Mouse (Mus musculus) left cerebral cortex, adult 8-10 months (tissue): ENCODE results near the gene Map2k6. TPM values are rescaled to one million over a fixed set of nuclear protein-coding genes. Genes with fewer than 3 reads are reported as not detected.
"Not testable (repeated sequence)": the region's sequence is repeated elsewhere in the genome, so short reads cannot be mapped to it uniquely, and the experiment has no call there.

Source experiments
- DNase-seq, 2 experiments: peaks; one replicate each; pipeline ENCODE4 v3.0.0; 2022; ENCODE audit warnings: low spot score in 2 of 2
- total RNA-seq, 4 experiments: library from RNA; stranded (reverse); gene quantifications; 2 replicates each; pipeline ENCODE4 v1.2.4; 2022

The Map2k6 gene
- total RNA-seq: 10 to 100 TPM; 21.9 to 23.5 (median 22.6) TPM

- DNase-seq: peak; percentile 71 to 88
These were observed at the start of gene Map2k6 for GRCm38 (mm10) chr11:110398553-110399239. Gene Map2k6 (plus strand): TSS chr11:110399122.

DNA sequence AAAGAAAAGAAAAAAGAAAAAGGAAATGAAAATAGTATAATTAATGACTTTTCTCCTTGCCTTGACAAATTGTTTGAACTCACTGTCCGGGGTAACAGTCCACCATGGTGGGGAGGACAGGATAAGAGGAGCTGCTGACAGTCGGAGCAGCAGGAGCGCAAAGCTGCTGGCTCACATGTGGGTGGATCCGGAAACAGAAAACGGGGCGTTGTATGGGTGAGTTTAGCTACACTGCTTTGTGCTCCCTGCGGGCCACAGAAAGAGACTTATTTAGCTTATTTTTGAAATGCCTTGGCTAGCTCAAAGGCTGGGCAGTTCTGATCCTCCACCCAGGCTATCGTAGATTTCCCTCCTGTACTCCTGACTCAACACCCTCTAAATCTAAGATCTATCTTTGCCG is 44.7 kb upstream of the Map2k6 start:
- no peak for DNase-seq

- not testable (repeated sequence) for DNase-seq
These were observed 43.8 kb upstream of the Map2k6 start for GRCm38 (mm10) chr11:110355131-110355530.

DNA sequence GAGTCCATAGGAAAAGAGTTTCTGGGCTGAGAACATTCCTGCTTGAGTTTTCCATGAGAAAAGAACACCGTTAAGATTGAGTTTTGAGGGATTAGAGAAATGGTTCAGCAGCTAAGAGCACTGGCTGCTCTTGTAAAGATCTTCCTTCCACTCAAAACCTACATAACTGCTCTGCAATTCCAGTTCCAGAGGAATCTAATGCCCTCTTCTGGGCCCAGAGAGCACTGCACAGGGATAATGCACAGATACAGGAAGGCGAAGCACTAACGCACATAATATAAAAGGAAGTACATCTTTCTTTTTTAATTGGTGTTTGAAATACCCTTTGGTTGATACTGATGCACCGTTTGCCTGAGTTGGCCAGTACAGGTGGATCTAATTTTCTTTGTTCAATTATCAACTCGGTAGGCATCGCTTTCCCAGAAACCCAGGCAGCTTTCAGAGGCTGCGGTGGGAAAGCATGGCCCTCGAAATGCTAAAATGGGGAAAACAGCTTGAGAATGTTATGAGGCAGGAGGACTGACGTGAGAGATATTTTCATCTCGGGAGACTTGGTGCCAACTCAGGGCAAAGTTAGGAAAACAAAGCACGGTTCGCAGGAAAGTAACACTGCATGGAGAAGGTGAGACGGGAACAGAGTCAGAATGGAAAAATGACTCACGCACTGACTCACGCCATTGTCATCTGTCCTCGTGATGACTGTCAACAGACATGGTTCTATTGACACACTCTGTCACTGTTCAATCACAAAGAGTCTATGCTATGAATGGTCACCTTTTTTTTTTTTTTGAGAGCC is 41.0 kb upstream of the Map2k6 start:
- DNase-seq: peak in 1 of 2 experiments; percentile 28

- no peak for DNase-seq
These were observed 33.9 kb upstream of the Map2k6 start for GRCm38 (mm10) chr11:110365016-110365415.

DNA sequence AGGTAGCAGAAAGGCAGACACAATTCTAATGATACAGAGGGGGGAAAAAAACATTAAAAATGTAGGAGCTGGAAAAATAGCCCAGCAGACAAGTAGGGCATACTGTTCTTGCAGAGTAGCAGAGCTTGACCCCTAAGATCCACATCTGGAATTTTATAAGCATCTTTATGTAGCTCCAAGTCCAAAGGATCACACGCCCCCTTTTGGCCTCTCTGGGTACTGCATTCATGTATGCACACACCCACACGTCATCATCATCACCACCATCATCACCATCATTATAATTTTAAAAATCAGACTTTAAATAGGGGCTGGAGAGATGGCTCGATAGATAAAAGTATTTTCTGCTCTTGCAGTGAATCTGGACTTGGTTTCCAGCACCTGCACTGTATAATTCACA is 32.0 kb upstream of the Map2k6 start:
- DNase-seq: no peak

DNA sequence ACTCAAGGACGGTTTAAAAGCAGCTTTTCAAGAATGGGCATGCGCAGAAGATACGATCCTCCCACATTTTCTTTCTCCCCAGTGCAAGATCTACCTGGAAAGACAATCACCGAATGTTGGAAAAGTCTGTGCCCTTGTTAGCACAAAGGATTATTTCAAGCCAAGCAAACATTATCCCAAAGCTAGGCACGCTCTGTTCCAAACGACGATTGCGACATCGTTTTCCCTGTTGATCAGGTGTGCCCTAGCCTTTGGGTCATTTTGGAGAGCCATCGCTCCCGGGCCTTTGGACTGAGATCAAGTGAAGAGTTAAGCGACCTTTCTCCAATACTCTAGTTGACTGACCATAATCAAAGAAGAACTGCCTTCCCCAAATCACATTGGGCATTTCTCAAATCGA is 31.3 kb upstream of the Map2k6 start:
- DNase-seq: no peak

- DNase-seq: no peak
These were observed 29.5 kb upstream of the Map2k6 start for GRCm38 (mm10) chr11:110369312-110370019.

DNA sequence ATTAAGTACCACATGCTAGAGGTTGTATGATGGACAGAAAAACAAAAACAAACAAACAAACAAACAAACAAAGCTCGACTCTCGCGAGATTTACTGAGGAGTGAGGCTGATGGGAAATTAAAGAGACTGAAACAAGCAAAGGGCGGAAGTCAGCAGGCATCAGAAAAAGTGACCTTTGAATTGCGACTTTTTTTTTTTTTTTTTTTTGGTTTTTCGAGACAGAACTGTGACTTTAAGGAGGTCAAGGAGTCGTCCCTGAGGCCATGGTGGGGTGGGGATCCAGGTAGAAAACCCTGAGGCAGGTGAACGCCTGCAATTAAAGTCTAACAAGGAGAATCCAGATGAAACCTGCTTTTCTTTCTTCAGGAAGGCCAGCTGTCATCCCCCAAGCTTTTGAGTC is 27.1 kb upstream of the Map2k6 start:
- DNase-seq: no peak

GRCm38 (mm10) chr11:110372266-110372954 is 26.5 kb upstream of the Map2k6 start:
- DNase-seq: no peak

DNA sequence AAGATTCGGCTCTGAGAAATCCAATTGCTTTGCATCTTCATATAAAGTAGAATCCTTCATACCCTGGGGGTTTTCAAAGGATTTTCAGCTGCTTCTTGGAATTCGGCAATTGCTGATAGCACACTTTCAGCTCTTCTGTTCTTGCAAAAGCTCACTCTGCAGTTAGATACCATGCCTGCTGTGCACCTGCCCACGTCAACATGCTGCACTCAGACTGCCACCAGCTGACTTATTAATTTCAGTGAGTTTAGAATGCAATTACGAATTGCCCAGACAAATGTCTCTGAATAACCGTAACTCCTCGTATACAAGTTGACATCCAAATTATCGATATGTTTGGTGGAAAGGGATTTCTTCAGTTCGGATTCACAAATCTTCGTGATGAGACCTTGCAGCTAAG is 24.9 kb upstream of the Map2k6 start:
- DNase-seq: no peak

- peak; percentile 24 to 28 for DNase-seq
These were observed 19.1 kb upstream of the Map2k6 start for GRCm38 (mm10) chr11:110379661-110380309.

GRCm38 (mm10) chr11:110380310-110380668 is 18.6 kb upstream of the Map2k6 start:
- DNase-seq: no peak

DNA sequence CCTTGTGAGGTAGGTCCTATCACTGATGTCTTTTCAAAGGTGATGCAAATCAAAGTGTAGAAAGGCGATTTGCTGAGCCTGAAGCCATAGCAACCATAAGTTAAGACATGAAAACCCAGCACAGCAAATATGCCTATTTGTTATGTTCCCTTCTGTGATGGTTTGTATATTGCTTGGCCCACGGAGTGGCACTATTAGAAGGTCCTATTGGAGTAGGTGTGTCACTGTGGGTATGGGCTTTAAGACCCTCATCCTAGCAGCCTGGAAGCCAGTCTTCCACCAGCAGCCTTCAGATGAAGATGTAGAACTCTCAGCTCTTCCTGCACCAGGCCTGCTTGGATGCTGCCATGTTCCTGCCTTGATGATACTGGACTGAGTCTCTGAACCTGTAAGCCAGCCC is 13.4 kb upstream of the Map2k6 start:
- DNase-seq: no peak

GRCm38 (mm10) chr11:110392763-110393162 is 6.2 kb upstream of the Map2k6 start:
- no peak for DNase-seq

GRCm38 (mm10) chr11:110394788-110395452 is 4.0 kb upstream of the Map2k6 start:
- DNase-seq: no peak

DNA sequence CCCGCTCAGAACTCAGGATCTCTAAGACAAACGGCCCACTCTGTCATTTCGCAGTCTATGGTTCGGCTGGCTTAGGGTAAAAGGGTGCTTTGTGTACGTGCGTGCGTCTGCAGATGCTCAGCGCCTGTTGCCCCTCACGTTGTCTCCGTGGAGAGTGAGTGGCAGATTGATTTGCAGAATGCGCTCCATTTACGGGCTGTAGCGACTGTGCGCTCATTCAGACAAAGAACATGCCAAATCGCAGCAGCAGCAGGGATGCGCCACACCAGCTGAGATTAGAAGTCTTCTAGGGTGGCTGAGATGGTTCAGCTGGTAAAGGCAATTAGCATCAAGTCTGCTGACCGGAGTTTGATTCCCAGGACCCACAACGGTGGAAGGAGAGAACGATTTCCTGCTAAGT is 2.8 kb upstream of the Map2k6 start:
- DNase-seq: no peak

DNA sequence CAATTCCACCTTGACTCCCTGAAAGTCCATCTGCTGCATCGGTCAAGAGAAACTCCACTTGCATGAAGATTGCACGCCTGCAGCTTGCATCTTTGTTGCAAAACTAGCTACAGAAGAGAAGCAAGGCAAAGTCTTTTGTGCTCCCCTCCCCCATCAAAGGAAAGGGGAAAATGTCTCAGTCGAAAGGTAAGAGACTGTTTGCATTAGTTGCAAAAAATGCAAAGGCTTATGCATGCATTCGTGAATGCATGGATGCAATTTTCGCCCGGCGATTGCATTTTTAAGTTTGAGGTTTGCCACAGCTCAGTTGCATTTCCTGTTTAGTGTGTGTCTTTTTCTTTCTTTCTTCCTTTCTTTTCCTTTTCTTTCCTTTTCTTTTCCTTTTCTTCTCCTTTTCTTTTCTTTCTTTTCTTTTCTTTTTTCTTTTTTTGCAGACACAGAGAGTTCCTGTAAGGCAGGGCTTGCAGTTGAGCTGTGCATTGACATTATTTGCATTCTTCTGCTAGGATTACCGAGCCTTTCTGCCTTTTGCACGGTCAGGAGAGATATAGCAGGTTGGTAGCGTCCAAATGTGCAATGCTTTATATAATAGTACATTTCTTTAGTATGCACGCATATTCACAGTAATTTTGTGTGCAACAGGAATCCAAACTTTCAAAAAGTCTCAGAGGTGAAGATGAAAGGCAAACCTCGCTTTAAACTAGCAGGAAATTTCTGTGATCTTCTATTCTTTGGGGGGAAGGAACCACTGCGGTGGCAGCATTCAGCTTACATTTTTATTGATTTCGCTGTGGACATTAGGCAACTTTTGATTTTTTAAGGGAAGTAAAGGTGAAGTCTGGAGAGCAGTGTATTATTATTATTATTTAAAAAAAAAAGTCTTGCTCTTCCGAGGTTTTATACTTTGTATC is 573 bp downstream of the Map2k6 start:
- no peak for DNase-seq

DNA sequence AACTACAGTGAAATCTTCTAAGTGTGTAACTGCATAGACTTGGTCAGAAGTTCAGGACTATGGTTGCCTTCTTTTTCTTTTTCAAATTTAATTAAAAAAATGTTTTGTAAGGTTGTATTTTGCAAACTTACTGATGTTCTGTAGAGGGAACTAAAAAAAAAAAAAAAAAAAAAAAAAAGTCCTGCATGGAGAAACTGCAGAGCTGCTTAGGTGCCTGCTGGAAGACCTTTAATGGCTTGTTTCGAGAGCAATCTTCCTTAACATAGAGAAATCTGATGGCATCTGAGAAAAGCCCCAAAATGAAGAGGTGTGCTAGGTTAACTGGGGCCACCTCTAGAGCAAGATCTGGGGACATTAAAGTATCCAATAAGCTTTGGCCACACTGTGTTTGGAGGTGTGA is 1.4 kb downstream of the Map2k6 start:
- no peak for DNase-seq

- DNase-seq: no peak
These were observed 3.7 kb downstream of the Map2k6 start for GRCm38 (mm10) chr11:110402671-110403070.
